Mouse (Mus musculus) cortical plate, adult 2 months (tissue): ENCODE measurements around the gene Ttc21b.

ENCODE experiments used
- CTCF ChIP-seq: fragments of 200-500 bp; IDR thresholded peaks from 2 replicates; pipeline ENCODE4 v1.5.1; 2011; ENCODE audit warnings: mild to moderate bottlenecking, control low read depth, low read length; ENCODE audit not compliant: insufficient read depth; ENCODE audit errors: extremely low read depth
- POLR2A ChIP-seq: fragments of 200-500 bp; IDR thresholded peaks from 2 replicates; pipeline ENCODE4 v1.6.1; 2011; ENCODE audit warnings: mild to moderate bottlenecking, low read length, control low read depth; ENCODE audit not compliant: insufficient read depth; ENCODE audit errors: extremely low read depth

DNA sequence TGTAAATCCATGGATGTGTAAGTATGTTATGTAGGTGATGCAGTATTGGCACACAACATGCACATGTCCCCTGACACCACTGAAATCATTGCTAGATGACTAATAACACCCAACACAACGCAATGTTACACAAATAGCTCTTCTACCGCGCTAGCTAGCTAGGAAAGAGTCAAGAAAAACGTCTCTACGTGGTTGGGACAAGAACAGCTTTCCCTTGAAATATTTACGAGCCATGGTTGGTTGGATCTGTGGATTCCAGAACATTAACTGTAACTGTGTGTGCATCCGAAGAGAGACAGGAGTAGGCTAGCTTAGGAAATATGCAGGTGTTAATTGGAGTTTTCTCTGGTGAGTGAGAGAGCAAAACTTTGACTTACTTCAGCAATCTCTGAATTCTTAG, 35.5 kb downstream of the Ttc21b start:
- TF ChIP-seq POLR2A = no peak
- no peak for TF ChIP-seq CTCF
